Mouse (Mus musculus) cerebellum, adult 18-20 months (tissue): ENCODE data around the gene Top1.

Source experiments
- DNase-seq, 2 experiments: peaks; one replicate each; pipeline ENCODE4 v3.0.0; 2021

Top1 gene

GRCm38 (mm10) chr2:160744040-160744822 lies 98.5 kb downstream of the Top1 start:
- peak; percentile 68 to 73 for DNase-seq

- no peak for DNase-seq
Measured at GRCm38 (mm10) chr2:160744823-160745210, 99.1 kb downstream of the Top1 start.

GRCm38 (mm10) chr2:160745497-160745896 lies 99.8 kb downstream of the Top1 start:
- no peak for DNase-seq

GRCm38 (mm10) chr2:160746637-160747036 lies 100.9 kb downstream of the Top1 start:
- no peak for DNase-seq

- no peak for DNase-seq
Measured at GRCm38 (mm10) chr2:160747075-160747474, 101.4 kb downstream of the Top1 start.

- DNase-seq, result no peak
Measured at GRCm38 (mm10) chr2:160756583-160757203, 111.0 kb downstream of the Top1 start.

- peak; percentile 31 to 50 for DNase-seq
Measured at GRCm38 (mm10) chr2:160760433-160761184, 114.9 kb downstream of the Top1 start.

DNA sequence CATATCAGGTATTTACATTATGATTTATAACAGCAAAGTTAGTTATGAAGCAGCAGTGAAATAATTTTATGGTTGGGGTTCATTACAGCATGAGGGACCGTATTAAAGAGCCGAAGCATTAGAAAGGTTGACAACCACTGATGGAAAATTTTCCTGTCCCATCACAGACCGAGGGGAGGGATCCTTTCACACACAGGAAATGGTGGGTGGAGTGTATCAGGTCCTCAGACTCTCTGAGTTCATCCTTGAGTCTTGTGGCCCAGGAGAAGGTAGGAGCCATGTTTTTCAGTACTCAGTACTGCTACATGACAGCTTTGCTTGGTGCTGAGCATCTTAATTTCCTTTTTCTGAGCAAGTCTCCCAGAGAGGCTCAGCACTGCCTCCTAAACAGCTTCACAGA lies 118.1 kb downstream of the Top1 start:
- DNase-seq, result no peak

DNA sequence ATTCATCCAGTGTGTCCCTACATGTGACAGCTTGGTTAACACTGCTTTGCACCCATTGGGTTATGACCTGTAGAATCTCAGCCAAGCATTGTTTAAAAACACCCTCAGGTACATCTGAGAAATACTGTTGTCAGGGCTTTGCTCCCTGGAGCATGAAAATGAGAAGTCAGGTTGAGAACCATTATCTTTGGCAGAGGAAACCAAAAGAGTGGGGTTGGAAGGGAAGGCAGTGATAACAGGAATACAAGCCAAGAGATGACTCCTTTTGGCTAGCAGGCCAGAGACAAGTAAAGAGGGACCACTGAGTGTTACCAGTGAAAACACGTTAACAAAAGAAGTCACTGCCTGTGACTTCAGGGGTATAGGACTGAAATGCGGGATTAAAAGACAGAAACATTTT lies 118.7 kb downstream of the Top1 start:
- no peak for DNase-seq

DNA sequence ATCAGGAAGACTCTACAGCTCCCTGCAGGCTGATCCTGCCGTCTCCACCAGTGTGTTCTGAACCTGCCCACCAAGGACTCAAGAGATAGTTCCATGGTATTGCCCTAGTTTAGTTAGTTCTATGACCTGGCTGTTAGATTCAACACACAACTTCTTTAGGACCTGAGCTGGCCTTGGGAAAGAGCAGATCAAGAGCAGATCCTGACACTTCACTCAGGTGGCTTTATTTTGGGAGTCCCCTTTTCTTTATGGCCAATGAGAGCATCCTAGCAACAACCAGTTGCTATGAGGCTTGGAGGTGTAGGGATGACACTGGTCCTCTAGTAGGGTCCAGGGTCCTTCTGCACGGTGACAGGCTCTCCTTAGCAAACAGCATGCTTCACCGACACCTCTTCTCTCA lies 119.4 kb downstream of the Top1 start:
- DNase-seq, result no peak

DNA sequence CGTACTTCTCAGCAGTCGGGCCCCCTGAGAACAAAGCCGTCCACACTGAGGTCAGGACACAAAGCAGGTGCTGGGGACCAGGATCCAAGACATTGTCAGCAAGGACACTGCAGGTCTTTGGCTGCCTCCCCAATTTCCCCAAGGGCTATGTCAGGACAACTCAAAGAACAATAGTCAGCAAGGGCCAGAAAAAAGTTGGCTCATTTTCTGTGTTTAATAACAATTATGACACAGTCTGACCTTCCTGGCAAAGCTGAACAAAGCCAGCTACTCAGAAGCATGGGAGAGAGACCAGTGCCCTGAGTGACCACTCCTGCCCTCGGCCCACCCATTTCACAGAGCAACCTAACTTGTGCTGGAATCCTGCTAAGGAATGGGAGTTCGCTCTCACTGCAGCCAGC lies 120.7 kb downstream of the Top1 start:
- DNase-seq, result peak; percentile 56 to 63

GRCm38 (mm10) chr2:160767201-160767600 lies 121.5 kb downstream of the Top1 start:
- DNase-seq, result no peak

GRCm38 (mm10) chr2:160768097-160768695 lies 122.5 kb downstream of the Top1 start:
- DNase-seq, result no peak

GRCm38 (mm10) chr2:160768997-160769396 lies 123.3 kb downstream of the Top1 start:
- no peak for DNase-seq

DNA sequence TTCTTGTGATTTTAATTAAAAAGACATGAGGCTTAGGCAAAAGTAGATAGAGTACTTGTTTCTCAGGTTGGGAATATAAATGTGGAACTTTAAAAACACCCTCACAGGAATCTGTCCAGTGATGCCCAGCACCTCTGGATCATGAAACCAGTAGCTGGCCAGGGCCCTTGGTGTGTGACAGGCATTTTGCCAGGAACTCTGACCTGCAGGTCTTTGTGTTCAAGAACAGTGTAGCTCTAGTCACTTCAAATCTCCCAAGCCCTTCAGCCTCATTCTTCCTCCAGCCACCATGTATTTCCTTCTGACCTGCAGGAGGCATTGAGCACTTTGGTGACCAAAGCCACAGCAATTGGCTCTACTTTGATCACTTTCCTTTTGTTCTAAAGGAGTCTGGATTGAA lies 124.7 kb downstream of the Top1 start:
- DNase-seq, result no peak

DNA sequence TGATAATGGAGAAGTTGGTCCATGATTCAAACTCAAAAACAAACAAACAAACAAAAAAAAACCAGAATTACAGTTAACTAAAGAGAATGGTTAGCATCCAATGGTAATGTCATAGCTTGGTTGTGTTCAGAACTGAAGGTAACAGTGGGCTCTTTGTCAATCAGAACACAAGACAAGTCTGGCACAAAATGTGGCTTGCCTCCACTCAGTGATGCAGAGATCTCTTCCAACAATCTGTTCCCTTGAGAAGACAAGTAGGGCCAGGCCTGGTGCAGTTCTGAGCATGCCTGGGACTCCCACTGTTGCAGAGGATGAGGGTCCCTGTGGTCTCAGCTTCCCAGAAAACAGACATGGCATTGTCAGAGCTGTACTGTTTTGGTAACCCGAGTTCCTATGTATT lies 125.2 kb downstream of the Top1 start:
- DNase-seq, result no peak

GRCm38 (mm10) chr2:160771325-160772276 lies 125.9 kb downstream of the Top1 start:
- peak; percentile 54 to 59 for DNase-seq
